Mouse (Mus musculus) liver, embryonic 14.5 days (tissue): ENCODE results near the gene Itgb1bp1. TPM values are rescaled to one million over a fixed set of nuclear protein-coding genes. Genes with fewer than 3 reads are reported as not detected.
A peak's percentile ranks its signal among the peaks of the same experiment; 100 is the strongest.

ENCODE experiments used
- ATAC-seq: fragments of 200-750 bp; cut with Nextera tagmentation; 2 replicates; pipeline ENCODE4 v1.8.0; 2017; ENCODE audit warnings: moderate number of reproducible peaks, mild to moderate bottlenecking, moderate library complexity; ENCODE audit not compliant: insufficient read depth
- DNase-seq, 3 experiments: peaks; one replicate each; pipeline ENCODE4 v3.0.0-alpha.2; 2012 to 2013; ENCODE audit warnings: low read depth in 3 of 3, low spot score in 3 of 3
- H3K27ac ChIP-seq: fragments of 300-500 bp; sonication (generic); 2 replicates; pipeline ENCODE4 v1.5.1; 2014; ENCODE audit warnings: moderate library complexity, mild to moderate bottlenecking, control low read depth, inconsistent platforms
- H3K27me3 ChIP-seq: fragments of 300-500 bp; sonication (generic); 2 replicates; pipeline ENCODE4 v1.6.1; 2014; ENCODE audit warnings: mild to moderate bottlenecking, low read length, moderate library complexity; ENCODE audit not compliant: control insufficient read depth, insufficient read depth
- H3K36me3 ChIP-seq: fragments of 300-500 bp; sonication (generic); replicated peaks from 2 replicates; pipeline ENCODE4 v1.6.1; 2014; ENCODE audit warnings: low read depth; ENCODE audit not compliant: control insufficient read depth, insufficient read depth
- H3K4me1 ChIP-seq, 2 experiments: fragments of 200-500 bp in 1 of 2; fragments of 300-500 bp in 1 of 2; sonication (generic) in 1 of 2; replicated peaks; 2 replicates each; pipeline ENCODE4 v1.6.1; 2012 to 2014; ENCODE audit warnings: antibody characterized with exemption in 1 of 2, inconsistent platforms in 1 of 2, low read length in 1 of 2; ENCODE audit not compliant: control insufficient read depth in 2 of 2, insufficient read depth in 2 of 2
- H3K4me2 ChIP-seq: fragments of 300-500 bp; sonication (generic); 2 replicates; pipeline ENCODE4 v1.6.1; 2014; ENCODE audit warnings: low read depth, mild to moderate bottlenecking, control low read depth, moderate library complexity
- H3K4me3 ChIP-seq, 2 experiments: fragments of 200-500 bp in 1 of 2; fragments of 300-500 bp in 1 of 2; sonication (generic) in 1 of 2; 2 replicates each; pipeline ENCODE4 v1.5.1; 2012 to 2014; ENCODE audit warnings: low read depth in 2 of 2, low read length in 2 of 2, mild to moderate bottlenecking in 2 of 2, control low read depth in 1 of 2, inconsistent platforms in 1 of 2, moderate library complexity in 1 of 2; ENCODE audit not compliant: insufficient read depth in 1 of 2
- H3K9ac ChIP-seq: fragments of 300-500 bp; sonication (generic); replicated peaks from 2 replicates; pipeline ENCODE4 v1.6.1; 2014; ENCODE audit warnings: mild to moderate bottlenecking, control low read depth, moderate library complexity
- H3K9me3 ChIP-seq: fragments of 300-500 bp; sonication (generic); 2 replicates; pipeline ENCODE4 v1.6.1; 2016; ENCODE audit warnings: low read length, mixed read lengths; ENCODE audit not compliant: control insufficient read depth
- CTCF ChIP-seq: IDR thresholded peaks from 2 replicates; pipeline ENCODE4 v1.5.1; 2016; ENCODE audit warnings: antibody characterized with exemption, low read depth, control low read depth
- EP300 ChIP-seq: IDR thresholded peaks from 2 replicates; pipeline ENCODE4 v1.6.1; 2016; ENCODE audit warnings: antibody characterized with exemption, low read depth
- WGBS: fragments of 180-500 bp; shearing (Covaris S2); extraction: QIAGEN DNeasy Blood & Tissue Kit; methylation state at CpG from one replicate; pipeline ENCODE4 v1.1.7; 2014; ENCODE audit not compliant: insufficient replicate concordance; 5-methylcytosine and 5-hydroxymethylcytosine counted together
- polyA plus RNA-seq, 2 experiments: library from polyadenylated mRNA; depleted of rRNA in 1 of 2; stranded (reverse) in 1 of 2; unstranded in 1 of 2; fragments of >200 nt; fragmentation: Nextera tagmentation in 1 of 2; extraction: Ambion mirVana in 1 of 2; gene quantifications; 2 replicates each; pipeline versions ENCODE4 v1.2.1 to v1.2.3; 2012 to 2014

Itgb1bp1 gene
- polyA plus RNA-seq, 2 experiments = 10.8 to 22.6 TPM

- ATAC-seq (no peak), DNase-seq (no peak)
- TF ChIP-seq EP300 (no peak), CTCF (peak; percentile 63)
Measured at GRCm38 (mm10) chr12:21260494-21261256, 25.4 kb downstream of the Itgb1bp1 start.

DNA sequence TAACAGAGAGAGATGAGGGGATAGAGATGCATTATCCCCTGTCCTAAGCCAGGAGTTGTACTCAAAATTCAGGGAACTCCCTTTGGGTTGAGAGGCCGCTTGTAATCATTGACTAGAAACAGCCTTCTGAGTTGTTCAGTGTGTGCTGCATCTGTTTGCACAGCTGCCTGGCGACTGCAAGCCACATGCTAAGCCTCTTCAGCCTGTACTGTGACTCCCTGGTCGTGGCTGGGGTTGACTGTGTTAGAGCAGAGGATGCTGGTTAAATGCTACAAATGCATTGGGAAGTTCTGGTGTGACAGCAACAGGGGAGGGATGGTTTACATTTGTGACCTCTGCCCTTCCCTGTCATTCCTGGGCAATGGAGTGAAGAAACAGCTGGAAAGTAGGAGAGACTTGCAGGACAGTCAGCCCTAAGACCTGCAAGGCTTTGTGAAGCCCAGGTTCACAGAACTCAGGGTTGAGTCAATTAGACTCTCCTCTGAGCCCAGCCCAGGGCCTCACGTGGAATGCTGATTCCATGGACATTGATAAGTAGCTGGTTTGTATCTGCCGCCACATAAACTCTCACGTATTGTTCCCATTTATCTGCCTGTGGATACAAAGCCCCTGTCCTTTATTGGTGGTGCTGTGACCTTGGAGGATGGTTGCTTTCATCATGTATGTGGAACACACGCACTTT is 38.2 kb downstream of the Itgb1bp1 start:
- WGBS = 62% methylated on average over 7 of the region's 7 CpGs
- Histone ChIP-seq H3K9ac (no peak overlapping the region), H3K4me3 (no peak overlapping the region), H3K4me1 (peaks cover 0 to 2% of the 10 kb centered on the region in 2 experiments; a peak in 1 of 4 replicates), H3K27ac (no peak overlapping the region), H3K36me3 (no peaks in the 10 kb centered on the region), H3K9me3 (no peaks in the 10 kb centered on the region), H3K27me3 (no peaks in the 10 kb centered on the region), H3K4me2 (no peak overlapping the region)
- DNase-seq (no peak), ATAC-seq (no peak)
- TF ChIP-seq EP300 (no peak), CTCF (no peak)

More at GRCm38 (mm10) chr12:21260494-21261256, 25.4 kb downstream of the Itgb1bp1 start:
- H3K9me3 ChIP-seq = no peaks in the 10 kb centered on the region
- H3K4me2 ChIP-seq = no peak overlapping the region
- H3K36me3 ChIP-seq = no peaks in the 10 kb centered on the region
- H3K9ac ChIP-seq = no peak overlapping the region
- no peak overlapping the region for H3K27ac ChIP-seq
- 71% methylated on average over 6 of the region's 6 CpGs for WGBS
- peaks cover 0 to 4% of the 10 kb centered on the region in 2 experiments; a peak in 2 of 4 replicates for H3K4me1 ChIP-seq
- no peaks in the 10 kb centered on the region for H3K27me3 ChIP-seq
- no peak overlapping the region for H3K4me3 ChIP-seq

DNA sequence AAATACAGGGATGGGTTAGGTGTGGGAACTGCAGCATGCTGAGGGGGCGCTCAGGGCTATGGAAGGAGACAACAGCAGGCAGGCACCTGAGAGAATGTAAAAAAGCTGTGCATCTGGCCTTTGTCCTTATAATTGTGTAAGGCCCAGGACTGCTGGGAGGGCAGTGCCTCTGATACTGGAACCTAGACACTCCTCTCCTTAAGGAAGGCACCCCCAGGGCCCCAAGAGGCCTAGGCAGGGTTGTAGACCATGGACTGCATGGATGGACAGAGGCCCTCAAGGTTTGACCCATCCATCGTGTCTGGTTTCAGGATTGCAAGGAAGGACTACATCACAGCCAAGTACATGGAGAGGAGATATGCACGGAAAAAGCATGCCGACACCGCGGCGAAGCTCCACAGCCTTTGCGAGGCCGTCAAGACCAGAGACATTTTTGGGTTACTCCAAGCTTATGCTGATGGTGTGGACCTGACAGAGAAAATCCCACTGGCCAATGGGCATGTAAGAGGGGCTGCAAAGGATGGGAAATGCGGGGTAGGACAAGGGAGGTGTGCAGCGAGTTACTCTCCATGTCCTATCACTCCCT is 41.6 kb downstream of the Itgb1bp1 start:
- no peak for DNase-seq
- H3K4me3 ChIP-seq = no peak overlapping the region
- TF ChIP-seq CTCF = no peak
- no peak for TF ChIP-seq EP300
- H3K4me1 ChIP-seq = peaks cover 0 to 2% of the 10 kb centered on the region in 2 experiments; a peak in 1 of 4 replicates
- no peaks in the 10 kb centered on the region for H3K36me3 ChIP-seq
- no peak overlapping the region for H3K4me2 ChIP-seq
- no peak overlapping the region for H3K9ac ChIP-seq
- no peaks in the 10 kb centered on the region for H3K9me3 ChIP-seq
- no peak for ATAC-seq
- WGBS = 85% methylated on average over 11 of the region's 11 CpGs
- no peaks in the 10 kb centered on the region for H3K27me3 ChIP-seq
- H3K27ac ChIP-seq = no peak overlapping the region

GRCm38 (mm10) chr12:21241965-21242364 is 44.1 kb downstream of the Itgb1bp1 start:
- ATAC-seq = no peak

DNA sequence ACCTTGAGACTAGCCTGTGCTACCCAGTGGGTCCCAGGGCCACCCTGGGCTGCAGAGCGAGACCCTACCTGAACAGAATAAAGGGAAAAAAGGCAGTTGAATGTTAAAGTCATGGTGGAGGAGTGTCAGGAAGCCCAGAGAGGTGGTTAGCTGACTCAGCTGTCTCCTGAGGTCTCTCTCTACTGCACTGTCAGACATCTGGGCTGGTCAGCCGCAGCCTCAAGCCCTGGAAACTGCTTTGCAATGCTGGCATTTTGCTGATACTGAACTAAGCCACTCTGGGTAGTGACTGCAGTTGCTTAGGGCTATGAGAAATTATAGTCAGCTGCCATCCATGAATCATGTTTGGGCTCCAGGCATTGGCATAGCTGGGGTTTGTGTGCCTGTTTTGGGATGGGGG is 51.5 kb downstream of the Itgb1bp1 start:
- no peaks in the 10 kb centered on the region for H3K27me3 ChIP-seq
- H3K9ac ChIP-seq = no peak overlapping the region
- peaks cover under 1 to 3% of the 10 kb centered on the region in 2 experiments for H3K4me1 ChIP-seq
- no peak for DNase-seq
- ATAC-seq = no peak
- no peaks in the 10 kb centered on the region for H3K9me3 ChIP-seq
- 29% methylated on average over 2 of the region's 2 CpGs for WGBS
- TF ChIP-seq EP300 (no peak), CTCF (no peak)
- no peak overlapping the region for H3K4me2 ChIP-seq
- H3K4me3 ChIP-seq = no peak overlapping the region
- no peaks in the 10 kb centered on the region; the same call in 1 of the 2 replicates for H3K36me3 ChIP-seq
- H3K27ac ChIP-seq = no peak overlapping the region

More at GRCm38 (mm10) chr12:21241965-21242364, 44.1 kb downstream of the Itgb1bp1 start:
- Histone ChIP-seq H3K27me3 (no peaks in the 10 kb centered on the region), H3K4me3 (no peak overlapping the region), H3K4me1 (no peaks in the 10 kb centered on the region), H3K9ac (no peak overlapping the region), H3K9me3 (no peaks in the 10 kb centered on the region), H3K36me3 (no peaks in the 10 kb centered on the region; the same call in 1 of the 2 replicates), H3K4me2 (no peak overlapping the region), H3K27ac (no peak overlapping the region)
- TF ChIP-seq EP300 (no peak), CTCF (no peak)
- DNase-seq = no peak
- whole genome bisulfite sequencing = 61% methylated on average over 3 of the region's 3 CpGs
